12 mouse cellular contexts compared by ENCODE assay signal in the genomic region with DNA sequence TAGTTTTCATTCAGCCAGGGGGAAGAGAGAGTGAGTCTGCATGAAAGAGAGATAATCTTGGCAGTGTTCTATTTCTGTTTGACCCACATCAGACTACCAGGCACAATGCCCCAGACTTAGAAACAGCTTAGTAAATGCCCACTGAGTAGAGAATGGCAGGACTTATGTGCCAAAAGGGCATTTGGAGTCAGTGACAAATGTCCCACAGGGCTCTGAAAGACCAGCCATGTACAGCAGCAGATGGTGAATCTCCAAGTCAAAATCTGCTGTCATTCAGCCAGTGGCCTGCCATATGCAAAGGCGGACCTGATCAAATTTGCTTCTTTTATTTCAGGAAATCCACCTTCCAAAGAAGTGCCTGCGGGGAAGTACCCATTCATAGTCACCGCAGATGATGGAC. TPM values are rescaled to one million over a fixed set of nuclear protein-coding genes. Genes with fewer than 3 reads are reported as not detected.
DNase-seq lines count a peak whose midpoint lies in the region; ATAC-seq lines count a peak whose summit lies in the region.
"Had no signal": no experiment of that assay in that cellular context is flagged by ENCODE, and none has a peak within 500 bp of the region (broad histone marks: within the 10 kb centered on the region; RNA-seq: fewer than 3 reads in every experiment).

No protein-coding gene starts in this region.

- peak overlapping the region; percentile 48; the same call in 1 of the 2 replicates for H3K27ac ChIP-seq in hindbrain, embryonic 16.5 days (ENCODE audit: low read depth, low read length)
- no peak overlapping the region for H3K27ac ChIP-seq in hindbrain, embryonic 13.5 days
- H3K27ac ChIP-seq: liver, embryonic 15.5 days had no signal

- H3K9me3 ChIP-seq in hindbrain, embryonic 16.5 days (ENCODE audit: control insufficient read depth, low read length) = no peaks in the 10 kb centered on the region
- H3K9me3 ChIP-seq in hindbrain, embryonic 13.5 days = no peaks in the 10 kb centered on the region
- H3K9me3 ChIP-seq: liver, embryonic 15.5 days had no signal

- no peak overlapping the region for H3K4me2 ChIP-seq in hindbrain, embryonic 16.5 days (ENCODE audit: low read length)
- no peak overlapping the region for H3K4me2 ChIP-seq in hindbrain, embryonic 13.5 days
- H3K4me2 ChIP-seq: liver, embryonic 15.5 days had no signal

- DNase-seq in heart, adult 18-20 months = peak; percentile 24 to 42
- no peak for DNase-seq in heart, postnatal 4 days
- DNase-seq in brain, adult 2 months (ENCODE audit: low read depth, low spot score) = peak; percentile 98
- DNase-seq in cerebellum, adult 9-11 months = peak; percentile 94
- DNase-seq in lung, postnatal 14 days = no peak
- no peak for DNase-seq in testis, postnatal 14 days (ENCODE audit: low spot score)
- DNase-seq: kidney, adult 11 months; kidney, postnatal 25 days had no signal

- 71% methylated on average over 3 of the region's 3 CpGs for WGBS in hindbrain, embryonic 16.5 days
- 83% methylated on average over 3 of the region's 3 CpGs for WGBS in hindbrain, embryonic 13.5 days

- H3K36me3 ChIP-seq in hindbrain, embryonic 16.5 days (ENCODE audit: control insufficient read depth, insufficient read depth, low read length) = no peaks in the 10 kb centered on the region
- H3K36me3 ChIP-seq in hindbrain, embryonic 13.5 days = no peaks in the 10 kb centered on the region
- H3K36me3 ChIP-seq: liver, embryonic 15.5 days had no signal

- ATAC-seq in hindbrain, embryonic 16.5 days = peak; percentile 70
- ATAC-seq in hindbrain, embryonic 13.5 days (ENCODE audit: low FRiP score) = no peak

- H3K4me1 ChIP-seq in hindbrain, embryonic 16.5 days (ENCODE audit: control insufficient read depth, insufficient read depth, low read depth, low read length) = peaks cover 9% of the 10 kb centered on the region
- no peaks in the 10 kb centered on the region for H3K4me1 ChIP-seq in hindbrain, embryonic 13.5 days (replicated peaks)

- H3K9ac ChIP-seq in hindbrain, embryonic 16.5 days (ENCODE audit: low read depth, low read length) = no peak overlapping the region
- no peak overlapping the region for H3K9ac ChIP-seq in hindbrain, embryonic 13.5 days
- H3K9ac ChIP-seq: liver, embryonic 15.5 days had no signal

- H3K4me3 ChIP-seq in hindbrain, embryonic 16.5 days (ENCODE audit: low read length) = no peak overlapping the region
- H3K4me3 ChIP-seq in hindbrain, embryonic 13.5 days = no peak overlapping the region
- H3K4me3 ChIP-seq: liver, embryonic 15.5 days had no signal

- no peaks in the 10 kb centered on the region for H3K27me3 ChIP-seq in hindbrain, embryonic 16.5 days (replicated peaks; ENCODE audit: control insufficient read depth, insufficient read depth, low read length)
- H3K27me3 ChIP-seq in hindbrain, embryonic 13.5 days = no peaks in the 10 kb centered on the region
- H3K27me3 ChIP-seq: CH12.LX; liver, embryonic 15.5 days had no signal

RNA-seq across cellular contexts. Expression of gene Nt5e, which starts 36.1 kb away (rescaled TPM):
- 10 to 100 TPM; 10.7 to 16.7 TPM for total RNA-seq in heart, adult 18-20 months (2021)
- 10 to 100 TPM in 1 of 2 experiments, 1 to 10 TPM in 1; 9.3 to 10.1 TPM for total RNA-seq in heart, postnatal 4 days (2021)
- 1.3 and 2.1 TPM in 2 replicates for polyA plus RNA-seq in hindbrain, embryonic 16.5 days (2015; fragmentation: Nextera tagmentation; extraction: Ambion mirVana)
- 0.38 and 0.71 TPM in 2 replicates for polyA plus RNA-seq in hindbrain, embryonic 13.5 days (2015; fragmentation: Nextera tagmentation; extraction: Ambion mirVana)

Comparison
In these comparisons a context has a peak if more than half of its experiments do, and no peak if none do; other contexts are left out.
1. DNase-seq: peak in heart, adult 18-20 months (2 of 2), brain, adult 2 months (single experiment) and cerebellum, adult 9-11 months (single experiment); none in heart, postnatal 4 days (single experiment), lung, postnatal 14 days (single experiment) and testis, postnatal 14 days (single experiment).